Mouse (Mus musculus) spleen, adult 2 months (tissue): Measurements from ENCODE around the gene Pign. TPM values are rescaled to one million over a fixed set of nuclear protein-coding genes. Genes with fewer than 3 reads are reported as not detected.

Experiments
- DNase-seq, 2 experiments: peaks; one replicate each; pipeline versions ENCODE4 v3.0.0 to v3.0.0-alpha.2; 2012 to 2021; ENCODE audit warnings: low spot score in 2 of 2, low read depth in 1 of 2
- H3K27ac ChIP-seq: fragments of 200-500 bp; 2 replicates; pipeline ENCODE4 v1.5.1; 2012; ENCODE audit warnings: low read length, inconsistent platforms; ENCODE audit not compliant: insufficient read depth
- H3K27me3 ChIP-seq: fragments of 200-500 bp; 2 replicates; pipeline ENCODE4 v1.6.1; 2012; ENCODE audit warnings: mild to moderate bottlenecking, moderate library complexity, low read length, inconsistent platforms; ENCODE audit not compliant: control insufficient read depth, insufficient read depth
- H3K36me3 ChIP-seq: fragments of 200-500 bp; 2 replicates; pipeline ENCODE4 v1.6.1; 2012; ENCODE audit warnings: mild to moderate bottlenecking, low read length, inconsistent platforms; ENCODE audit not compliant: control insufficient read depth, insufficient read depth
- H3K4me1 ChIP-seq: fragments of 200-500 bp; 2 replicates; pipeline ENCODE4 v1.6.1; 2011; ENCODE audit warnings: inconsistent platforms; ENCODE audit not compliant: control insufficient read depth, insufficient read depth, insufficient read length
- H3K4me3 ChIP-seq: fragments of 200-500 bp; 2 replicates; pipeline ENCODE4 v1.5.1; 2011; ENCODE audit warnings: mild to moderate bottlenecking, inconsistent platforms; ENCODE audit not compliant: insufficient read depth, insufficient read length; ENCODE audit errors: extremely low read depth
- CTCF ChIP-seq: fragments of 200-500 bp; IDR thresholded peaks from 2 replicates; pipeline ENCODE4 v1.5.1; 2011; ENCODE audit warnings: mild to moderate bottlenecking, inconsistent platforms; ENCODE audit not compliant: insufficient read depth, insufficient read length, insufficient replicate concordance; ENCODE audit errors: extremely low read depth
- POLR2A ChIP-seq: fragments of 200-500 bp; IDR thresholded peaks from 2 replicates; pipeline ENCODE4 v1.6.1; 2011; ENCODE audit warnings: low read depth, low read length, inconsistent platforms
- WGBS: fragments of 180-500 bp; shearing (Covaris S2); methylation state at CpG from one replicate; pipeline ENCODE4 v1.1.7; 2018; 5-methylcytosine and 5-hydroxymethylcytosine counted together
- polyA plus RNA-seq: library from polyadenylated mRNA; depleted of rRNA; stranded (reverse); fragments of >200 nt; gene quantifications from 2 replicates; pipeline ENCODE4 v1.2.3, GENCODE M21; 2012; rRNA removed

Gene Pign
- polyA plus RNA-seq, 1 experiment = 11.0 TPM

DNA sequence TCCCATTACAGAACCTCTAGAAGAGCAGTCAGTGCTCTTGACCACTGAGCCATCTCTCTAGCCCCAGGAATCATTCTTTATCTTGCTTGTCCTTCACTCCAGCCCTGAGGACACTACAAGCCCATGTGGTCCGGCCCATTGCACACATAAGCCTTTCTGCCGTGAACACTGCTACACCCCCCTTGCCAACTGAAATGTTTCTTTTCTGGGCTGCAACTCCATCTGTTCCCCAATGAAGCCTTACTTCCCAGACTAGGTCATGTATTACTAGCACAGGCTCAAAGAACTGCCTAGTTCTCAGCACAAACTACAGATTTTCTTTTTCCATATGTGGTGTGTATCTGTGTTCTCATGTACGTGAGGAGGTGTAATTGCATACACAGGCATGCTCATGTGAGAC, 174.0 kb downstream of the Pign start:
- H3K27me3 ChIP-seq = no peaks in the 10 kb centered on the region
- H3K36me3 ChIP-seq = no peaks in the 10 kb centered on the region
- H3K4me1 ChIP-seq = no peaks in the 10 kb centered on the region
- WGBS = 86% methylated on average over 3 of the region's 3 CpGs
- no peak for DNase-seq
- TF ChIP-seq CTCF (no peak), POLR2A (no peak)
- H3K4me3 ChIP-seq = no peak overlapping the region
- H3K27ac ChIP-seq = no peak overlapping the region

DNA sequence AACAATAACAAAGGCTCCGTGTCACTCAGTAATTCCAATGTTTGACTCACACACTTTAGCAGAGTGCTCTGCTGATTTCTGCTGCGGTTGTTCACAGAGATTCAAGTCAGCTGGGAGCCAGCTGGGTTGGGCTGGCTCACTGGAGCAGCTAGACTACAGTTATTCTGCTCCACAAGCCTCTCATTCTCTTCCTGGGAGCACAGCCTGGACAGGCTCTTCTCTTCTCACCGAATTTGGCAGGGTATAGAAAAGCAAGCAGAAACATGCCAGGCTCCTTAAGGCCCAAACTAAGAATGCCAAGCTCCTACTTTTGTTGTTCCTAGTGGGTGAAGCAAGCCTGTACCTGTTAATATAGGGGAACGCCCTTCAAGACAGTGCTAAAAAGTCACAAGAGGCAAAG, 176.4 kb downstream of the Pign start:
- TF ChIP-seq CTCF (no peak), POLR2A (no peak)
- Histone ChIP-seq H3K4me3 (no peak overlapping the region), H3K4me1 (no peaks in the 10 kb centered on the region), H3K36me3 (no peaks in the 10 kb centered on the region), H3K27ac (no peak overlapping the region), H3K27me3 (no peaks in the 10 kb centered on the region)
- no peak for DNase-seq
- WGBS = 80% methylated on average over 4 of the region's 4 CpGs

Other genes with a start within 250 kb of the Pign start
- gene Relch, start 184 bp upstream of the Pign start, polyA plus RNA-seq = 21.1 and 28.3 TPM in 2 replicates
- gene Tnfrsf11a, start 117.0 kb upstream of the Pign start, polyA plus RNA-seq = 3.1 and 3.9 TPM in 2 replicates